Mouse (Mus musculus) stomach, postnatal 0 days (tissue): ENCODE data around the gene Zfp488. TPM values are rescaled to one million over a fixed set of nuclear protein-coding genes. Genes with fewer than 3 reads are reported as not detected.
A peak's percentile ranks its signal among the peaks of the same experiment; 100 is the strongest.

Experiments
- ATAC-seq: fragments of 200-750 bp; cut with Nextera tagmentation; 2 replicates; pipeline ENCODE4 v1.8.0; 2017; ENCODE audit not compliant: low FRiP score, low TSS enrichment
- DNase-seq: peaks from one replicate; pipeline ENCODE4 v3.0.0-alpha.2; 2016; ENCODE audit warnings: low spot score
- H3K27ac ChIP-seq: fragments of 300-500 bp; sonication (generic); replicated peaks from 2 replicates; pipeline ENCODE4 v1.5.1; 2014; ENCODE audit warnings: mild to moderate bottlenecking, control low read depth
- H3K27me3 ChIP-seq: fragments of 300-500 bp; sonication (generic); 2 replicates; pipeline ENCODE4 v1.6.1; 2014; ENCODE audit warnings: low read length; ENCODE audit not compliant: control insufficient read depth, insufficient read depth
- H3K36me3 ChIP-seq: fragments of 300-500 bp; sonication (generic); 2 replicates; pipeline ENCODE4 v1.6.1; 2014; ENCODE audit warnings: low read length, mixed read lengths; ENCODE audit not compliant: control insufficient read depth, insufficient read depth
- H3K4me1 ChIP-seq: fragments of 300-500 bp; sonication (generic); replicated peaks from 2 replicates; pipeline ENCODE4 v1.6.1; 2014; ENCODE audit warnings: antibody characterized with exemption; ENCODE audit not compliant: control insufficient read depth, insufficient read depth
- H3K4me2 ChIP-seq: fragments of 300-500 bp; sonication (generic); replicated peaks from 2 replicates; pipeline ENCODE4 v1.6.1; 2014; ENCODE audit warnings: low read depth, mild to moderate bottlenecking, control low read depth, moderate library complexity
- H3K4me3 ChIP-seq: fragments of 300-500 bp; sonication (generic); 2 replicates; pipeline ENCODE4 v1.5.1; 2014; ENCODE audit warnings: low read depth, low read length, control low read depth
- H3K9ac ChIP-seq: fragments of 300-500 bp; sonication (generic); 2 replicates; pipeline ENCODE4 v1.6.1; 2014; ENCODE audit warnings: mild to moderate bottlenecking, low read length, control low read depth, mixed read lengths
- H3K9me3 ChIP-seq: fragments of 300-500 bp; sonication (generic); 2 replicates; pipeline ENCODE4 v1.6.1; 2016; ENCODE audit warnings: low read length; ENCODE audit not compliant: control insufficient read depth
- CTCF ChIP-seq: IDR thresholded peaks from 2 replicates; pipeline ENCODE4 v1.5.1; 2016; ENCODE audit warnings: antibody characterized with exemption, low read depth, mild to moderate bottlenecking, moderate library complexity
- EP300 ChIP-seq: optimal IDR thresholded peaks from 2 replicates; pipeline ENCODE3; 2016; ENCODE audit warnings: antibody characterized with exemption
- whole genome bisulfite sequencing: fragments of 180-500 bp; shearing (Covaris S2); extraction: QIAGEN DNeasy Blood & Tissue Kit; methylation state at CpG from one replicate; pipeline ENCODE4 v1.1.7; 2014; 5-methylcytosine and 5-hydroxymethylcytosine counted together
- polyA plus RNA-seq: library from polyadenylated mRNA; unstranded; fragments of >200 nt; fragmentation: Nextera tagmentation; extraction: Ambion mirVana; gene quantifications from 2 replicates; pipeline ENCODE4 v1.2.1, GENCODE M21; 2015

The Zfp488 gene
- polyA plus RNA-seq, 1 experiment from 2014 or later, result 0.04 TPM

- DNase-seq (no peak), ATAC-seq (no peak)
- no peaks in the 10 kb centered on the region for H3K36me3 ChIP-seq
- no peaks in the 10 kb centered on the region for H3K4me1 ChIP-seq
- TF ChIP-seq EP300 (no peak), CTCF (no peak)
- no peak overlapping the region for H3K4me2 ChIP-seq
- H3K9me3 ChIP-seq, result no peaks in the 10 kb centered on the region
- H3K27me3 ChIP-seq, result no peaks in the 10 kb centered on the region
- H3K27ac ChIP-seq, result no peak overlapping the region
- no peak overlapping the region for H3K4me3 ChIP-seq
- H3K9ac ChIP-seq, result no peak overlapping the region
These were observed 22.9 kb upstream of the Zfp488 start for GRCm38 (mm10) chr14:34001445-34001844.

GRCm38 (mm10) chr14:34000076-34000475, 21.5 kb upstream of the Zfp488 start:
- ATAC-seq (no peak; the same call in 1 of the 2 replicates), DNase-seq (no peak)
- H3K4me2 ChIP-seq, result no peak overlapping the region
- no peaks in the 10 kb centered on the region for H3K27me3 ChIP-seq
- no peaks in the 10 kb centered on the region for H3K36me3 ChIP-seq
- no peaks in the 10 kb centered on the region for H3K9me3 ChIP-seq
- H3K27ac ChIP-seq, result no peak overlapping the region
- H3K9ac ChIP-seq, result no peak overlapping the region
- TF ChIP-seq CTCF, result no peak
- no peak for TF ChIP-seq EP300
- H3K4me3 ChIP-seq, result no peak overlapping the region
- H3K4me1 ChIP-seq, result no peaks in the 10 kb centered on the region

GRCm38 (mm10) chr14:33997427-33997826, 18.9 kb upstream of the Zfp488 start:
- ATAC-seq, result no peak
- H3K27me3 ChIP-seq, result no peaks in the 10 kb centered on the region
- 52% methylated on average over 6 of the region's 6 CpGs for WGBS

GRCm38 (mm10) chr14:33993521-33994289, 15.1 kb upstream of the Zfp488 start:
- no peak overlapping the region for H3K9ac ChIP-seq
- no peak for TF ChIP-seq CTCF
- TF ChIP-seq EP300, result no peak
- DNase-seq (no peak), ATAC-seq (no peak)
- H3K27ac ChIP-seq, result no peak overlapping the region
- H3K4me2 ChIP-seq, result no peak overlapping the region
- no peak overlapping the region for H3K4me3 ChIP-seq
- H3K4me1 ChIP-seq, result no peaks in the 10 kb centered on the region
- H3K27me3 ChIP-seq, result no peaks in the 10 kb centered on the region
- H3K36me3 ChIP-seq, result no peaks in the 10 kb centered on the region
- 83% methylated on average over 6 of the region's 6 CpGs for WGBS
- H3K9me3 ChIP-seq, result no peaks in the 10 kb centered on the region

More at GRCm38 (mm10) chr14:33997427-33997826, 18.9 kb upstream of the Zfp488 start:
- Histone ChIP-seq H3K4me2 (no peak overlapping the region), H3K9me3 (no peaks in the 10 kb centered on the region), H3K4me1 (no peaks in the 10 kb centered on the region), H3K9ac (no peak overlapping the region), H3K27ac (no peak overlapping the region), H3K4me3 (no peak overlapping the region), H3K36me3 (no peaks in the 10 kb centered on the region)
- TF ChIP-seq CTCF (peak; percentile 21; the same call in 1 of the 2 replicates), EP300 (no peak)
- no peak for DNase-seq

- H3K36me3 ChIP-seq, result no peaks in the 10 kb centered on the region
- no peak overlapping the region for H3K9ac ChIP-seq
- H3K27ac ChIP-seq, result no peak overlapping the region
- H3K4me1 ChIP-seq, result no peaks in the 10 kb centered on the region
- TF ChIP-seq EP300, result no peak
- no peak for TF ChIP-seq CTCF
- DNase-seq (no peak), ATAC-seq (no peak)
- no peaks in the 10 kb centered on the region for H3K27me3 ChIP-seq
- WGBS, result 86% methylated on average over 9 of the region's 9 CpGs
- H3K4me3 ChIP-seq, result no peak overlapping the region
- no peaks in the 10 kb centered on the region for H3K9me3 ChIP-seq
- H3K4me2 ChIP-seq, result no peak overlapping the region
These were observed 14.5 kb upstream of the Zfp488 start for GRCm38 (mm10) chr14:33993051-33993450.

GRCm38 (mm10) chr14:33991971-33992370, 13.4 kb upstream of the Zfp488 start:
- Histone ChIP-seq H3K4me2 (no peak overlapping the region), H3K27me3 (no peaks in the 10 kb centered on the region), H3K27ac (no peak overlapping the region), H3K4me3 (no peak overlapping the region), H3K36me3 (no peaks in the 10 kb centered on the region), H3K4me1 (no peaks in the 10 kb centered on the region), H3K9ac (no peak overlapping the region), H3K9me3 (no peaks in the 10 kb centered on the region)
- no peak for TF ChIP-seq EP300
- no peak for TF ChIP-seq CTCF
- DNase-seq, result no peak
- no peak for ATAC-seq
- 65% methylated on average over 4 of the region's 4 CpGs for WGBS
